Mouse (Mus musculus): ENCODE results near the gene Dok1. TPM values are rescaled to one million over a fixed set of nuclear protein-coding genes. Genes with fewer than 3 reads are reported as not detected.

The Dok1 gene
- total RNA-seq, 2 experiments from 2014 or later, result 25.0 to 46.1 TPM

DNA sequence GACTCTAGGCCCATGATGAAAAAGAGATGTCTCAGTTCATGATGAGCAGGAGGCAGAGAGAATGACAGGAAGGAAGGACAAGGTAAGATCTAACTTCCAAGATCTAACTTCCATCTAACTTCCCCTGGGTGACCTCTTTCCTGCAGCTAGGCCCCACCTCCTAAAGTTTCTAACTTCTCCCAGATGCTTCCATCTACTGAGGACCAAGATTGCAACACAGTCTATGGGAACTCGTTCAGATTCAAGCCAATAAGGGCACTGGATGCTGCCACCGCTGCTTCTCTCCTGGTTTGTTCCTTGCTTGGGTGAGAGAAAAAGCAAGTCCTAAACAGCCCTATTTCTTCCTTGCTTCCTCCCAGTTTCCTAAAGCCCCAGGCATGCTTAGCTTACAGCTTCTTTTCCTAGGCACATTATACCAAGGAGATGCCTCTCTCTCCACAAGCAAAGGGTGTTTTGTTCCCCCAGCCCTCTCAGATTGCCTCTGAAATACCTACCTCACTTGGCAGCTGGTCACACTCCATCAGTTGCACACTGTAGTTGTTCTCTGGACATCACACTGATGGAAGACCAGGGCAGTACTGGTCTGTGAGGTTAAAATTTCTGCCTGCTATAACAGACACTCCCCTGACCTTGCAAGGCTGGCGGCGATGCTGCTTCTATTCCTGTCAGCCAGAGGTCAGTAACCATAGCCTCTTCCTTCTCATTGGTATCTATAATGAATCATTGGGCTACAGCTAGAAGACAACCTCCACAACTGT is 12.3 kb downstream of the Dok1 start:
- ATAC-seq (replicated peaks; ENCODE audit: low FRiP score, low TSS enrichment, poor library complexity, severe bottlenecking), result no peak

DNA sequence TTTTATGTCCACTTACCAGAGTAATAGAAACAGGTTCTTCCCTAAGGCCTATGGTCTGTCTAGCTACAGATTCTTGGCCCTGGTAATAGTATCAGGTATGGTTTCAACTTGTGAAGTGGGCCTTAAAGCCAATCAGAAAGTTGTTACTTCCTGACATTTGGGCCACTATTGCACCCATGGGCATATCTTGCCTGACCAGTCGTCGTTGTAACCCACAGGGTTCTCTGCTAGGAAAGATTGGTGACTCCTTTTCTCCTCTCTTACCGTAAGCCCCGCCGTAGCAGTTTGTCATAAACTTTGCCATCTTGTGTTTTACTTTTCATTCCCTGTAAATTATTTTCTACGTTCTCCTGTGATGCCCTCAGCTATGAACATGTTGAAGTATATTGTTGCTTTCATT is 13.2 kb downstream of the Dok1 start:
- ATAC-seq (replicated peaks; ENCODE audit: low FRiP score, low TSS enrichment, poor library complexity, severe bottlenecking), result peak; percentile 72

DNA sequence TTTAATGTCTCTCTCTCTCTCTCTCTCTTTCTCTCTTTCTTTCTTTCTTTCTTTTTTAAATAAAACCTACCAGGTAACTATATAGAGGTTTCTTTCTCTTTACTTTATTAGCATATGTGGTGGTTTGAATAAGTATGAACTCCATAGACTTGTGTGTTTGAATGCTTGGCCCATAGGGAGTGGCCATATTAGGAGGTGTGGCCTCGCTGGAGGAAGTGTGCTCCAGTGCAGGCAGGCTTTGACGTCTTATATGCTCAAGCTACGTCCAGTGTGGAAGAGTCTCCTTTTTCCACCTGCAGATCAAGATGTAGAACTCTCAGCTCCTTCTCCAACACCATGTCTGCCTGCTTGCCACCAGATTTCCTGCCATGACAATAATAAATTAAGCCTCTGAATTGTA is 14.2 kb downstream of the Dok1 start:
- ATAC-seq (replicated peaks; ENCODE audit: low FRiP score, low TSS enrichment, poor library complexity, severe bottlenecking), result no peak

DNA sequence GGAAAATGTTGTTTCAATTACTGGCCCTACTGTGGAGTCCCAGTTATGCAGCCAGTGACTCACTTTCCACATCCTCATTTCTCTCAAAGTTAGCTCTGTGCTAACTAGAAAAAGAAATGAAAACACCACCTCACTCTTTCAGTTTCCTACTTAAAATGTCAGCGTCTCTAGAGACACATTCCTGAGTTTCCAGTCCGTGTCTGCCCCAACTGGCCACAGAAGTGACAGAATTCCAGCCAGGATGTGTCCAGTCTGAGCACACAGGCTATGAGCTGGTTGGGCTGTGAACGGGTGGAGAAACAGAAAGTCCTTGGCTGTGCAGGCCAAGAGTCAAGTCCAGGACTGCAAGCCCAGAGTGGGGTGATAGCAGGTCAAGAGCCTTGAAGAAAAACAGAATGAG is 16.1 kb downstream of the Dok1 start:
- no peak for ATAC-seq (replicated peaks; ENCODE audit: low FRiP score, low TSS enrichment, poor library complexity, severe bottlenecking)

DNA sequence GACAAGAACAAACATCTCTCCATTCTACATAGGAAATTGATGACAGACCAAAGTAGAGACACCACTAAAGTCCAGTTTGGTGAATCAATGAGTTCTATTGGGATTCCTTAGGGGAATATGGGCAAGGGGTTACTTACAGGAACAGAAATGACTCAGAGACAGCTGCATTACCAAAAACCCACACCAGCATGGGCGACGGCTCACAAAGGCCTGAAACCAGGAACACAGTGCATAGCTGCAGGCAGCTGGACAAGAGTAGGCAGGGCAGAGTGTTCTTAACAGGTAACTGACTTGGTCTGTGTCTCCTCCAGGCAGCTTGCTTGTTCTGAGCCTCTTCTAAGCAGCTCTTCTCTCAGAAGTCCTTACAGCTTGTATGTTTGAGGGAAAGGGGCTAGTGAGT is 17.5 kb downstream of the Dok1 start:
- ATAC-seq (replicated peaks; ENCODE audit: low FRiP score, low TSS enrichment, poor library complexity, severe bottlenecking), result no peak

DNA sequence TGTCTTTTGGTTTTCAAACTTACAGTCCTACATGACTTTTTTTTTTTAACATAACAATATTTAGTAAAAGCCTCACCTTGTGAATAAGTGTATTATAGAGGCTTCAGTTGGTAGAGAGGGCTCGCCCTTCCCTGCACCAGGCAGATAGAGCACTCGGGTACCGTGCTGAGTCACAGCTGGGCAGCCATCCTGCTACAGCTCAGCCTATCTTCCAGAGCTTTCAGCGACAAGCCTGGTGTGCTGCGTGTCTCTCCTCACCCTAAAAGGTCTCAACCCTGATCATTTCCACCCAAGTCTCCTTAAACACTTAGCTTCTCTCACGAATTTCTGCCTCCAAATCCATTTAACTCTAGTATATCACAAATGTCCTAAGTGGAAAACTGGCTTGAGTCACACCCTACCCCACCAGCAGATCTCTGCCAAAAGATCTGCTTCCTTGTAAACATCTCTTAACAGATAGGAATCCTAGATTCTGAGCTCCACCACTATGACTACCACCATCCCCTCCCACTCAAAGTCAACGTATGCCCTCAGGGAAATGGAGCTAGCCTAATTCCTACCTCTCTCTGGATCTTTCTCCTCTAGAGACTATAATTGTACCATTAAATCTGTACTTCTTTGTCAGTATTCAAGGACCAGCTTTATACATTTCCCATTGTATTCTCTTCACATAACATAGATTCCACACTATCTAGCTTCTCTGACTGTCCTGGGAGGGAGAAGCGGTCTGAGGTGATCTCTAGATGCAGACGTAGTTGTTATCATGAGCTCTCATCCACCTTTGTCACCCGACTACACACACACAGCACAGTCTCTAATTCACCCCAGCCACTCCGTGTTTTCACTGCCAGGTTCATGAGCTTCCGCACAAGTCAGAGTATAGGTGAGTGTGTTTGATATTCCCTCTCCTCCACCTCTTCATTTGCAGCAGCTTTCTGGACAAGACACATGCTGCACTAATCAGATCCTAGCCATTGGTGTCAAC is 18.5 kb downstream of the Dok1 start:
- peak; percentile 89 for ATAC-seq (replicated peaks; ENCODE audit: low FRiP score, low TSS enrichment, poor library complexity, severe bottlenecking)

DNA sequence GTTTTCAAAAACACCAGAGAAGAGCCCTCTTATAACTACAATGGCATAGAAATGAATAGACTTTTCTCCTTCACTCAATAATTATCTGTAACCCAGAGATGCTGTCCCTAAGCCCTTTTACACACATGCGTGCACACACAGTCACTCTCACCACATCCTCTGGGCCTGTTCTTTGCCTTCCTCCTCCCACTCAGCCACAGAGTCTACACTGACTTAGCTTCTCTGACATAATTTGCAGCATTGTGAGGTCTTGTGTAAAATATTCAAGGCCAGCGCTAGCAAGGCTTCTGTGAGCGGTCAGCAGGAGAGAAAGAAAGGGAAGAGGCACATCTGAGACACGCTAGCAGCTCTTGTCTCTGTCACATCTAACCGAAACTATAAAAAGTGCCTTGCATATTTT is 19.8 kb downstream of the Dok1 start:
- ATAC-seq (replicated peaks; ENCODE audit: low FRiP score, low TSS enrichment, poor library complexity, severe bottlenecking), result no peak

DNA sequence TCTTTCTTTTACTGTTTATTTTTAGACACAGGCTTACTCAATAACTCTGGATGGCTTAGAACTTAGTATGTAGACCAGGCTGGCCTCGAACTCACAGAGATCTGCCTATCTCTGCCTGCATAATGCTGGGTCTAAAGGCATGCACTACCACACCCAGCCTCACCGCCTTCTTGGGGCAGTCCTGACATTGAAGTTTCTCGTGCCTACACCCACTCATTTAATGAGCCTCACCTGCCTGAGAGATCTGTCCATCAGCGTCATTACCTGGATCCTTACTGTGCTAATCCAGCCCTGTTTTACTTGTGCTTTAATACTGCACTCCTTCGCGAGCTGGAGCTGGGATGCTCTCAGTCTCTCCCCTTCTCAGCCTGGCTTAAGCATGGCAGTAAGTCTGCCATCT is 21.5 kb downstream of the Dok1 start:
- ATAC-seq (replicated peaks; ENCODE audit: low FRiP score, low TSS enrichment, poor library complexity, severe bottlenecking), result no peak

DNA sequence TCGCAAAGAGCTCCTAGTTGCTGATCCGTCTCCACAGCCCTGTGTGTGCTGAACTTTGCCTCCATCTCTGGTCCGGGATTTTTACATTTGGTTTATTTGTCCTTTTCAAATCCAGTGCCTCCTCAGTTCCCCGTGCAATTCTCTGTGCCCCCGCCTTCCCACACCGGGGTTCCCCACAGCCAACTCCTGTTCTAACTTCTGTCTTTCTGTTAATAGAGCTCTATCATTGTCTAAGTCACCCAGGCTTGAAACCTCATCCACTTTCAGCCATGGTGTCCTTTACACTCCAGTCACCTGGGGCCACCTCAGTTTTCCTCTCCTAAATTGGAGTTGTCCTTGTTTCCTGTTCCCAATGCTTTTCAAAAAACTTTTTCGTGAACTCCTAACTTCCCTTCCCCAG is 22.0 kb downstream of the Dok1 start:
- no peak for ATAC-seq (replicated peaks; ENCODE audit: low FRiP score, low TSS enrichment, poor library complexity, severe bottlenecking)

DNA sequence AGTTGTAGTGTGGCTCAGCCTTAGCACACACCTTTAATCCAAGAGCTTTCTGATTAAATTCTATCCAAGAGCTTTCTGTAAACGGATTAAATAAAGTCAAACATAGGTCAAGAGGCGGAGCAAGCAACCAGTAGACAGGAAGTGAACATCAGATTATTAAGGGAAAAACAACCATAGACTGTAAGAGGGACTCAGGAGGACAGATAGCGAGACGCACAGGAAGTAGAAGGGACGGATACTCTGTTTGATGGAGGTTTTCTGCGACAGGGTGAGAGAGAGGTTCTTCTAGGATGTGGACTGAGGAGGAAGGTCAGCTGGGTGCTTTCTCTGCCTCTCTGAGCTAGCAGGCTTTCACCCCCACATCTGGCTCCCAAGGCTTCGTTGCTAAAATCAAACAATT is 23.3 kb downstream of the Dok1 start:
- peak; percentile 52; the same call in 1 of the 2 replicates for ATAC-seq (replicated peaks; ENCODE audit: low FRiP score, low TSS enrichment, poor library complexity, severe bottlenecking)

DNA sequence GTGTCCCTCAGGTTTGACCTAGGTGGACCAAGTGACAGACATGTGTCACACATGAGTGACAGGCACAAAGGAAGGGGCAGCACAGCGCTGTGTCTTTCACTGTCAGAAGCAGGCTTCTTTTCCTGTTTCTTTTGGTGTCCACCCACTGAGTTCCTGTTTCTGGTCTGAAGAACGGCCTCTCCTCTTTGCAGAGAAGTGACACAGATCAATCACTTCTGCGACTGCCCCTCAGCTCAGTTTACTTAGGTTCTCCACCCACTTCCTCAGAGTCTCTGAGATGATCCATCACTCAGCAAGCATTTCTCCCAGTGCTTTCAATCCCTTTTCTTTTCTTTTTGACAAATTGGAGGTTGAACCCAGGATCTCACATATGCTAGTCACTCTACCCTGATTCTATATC is 24.6 kb downstream of the Dok1 start:
- ATAC-seq (replicated peaks; ENCODE audit: low FRiP score, low TSS enrichment, poor library complexity, severe bottlenecking), result no peak

DNA sequence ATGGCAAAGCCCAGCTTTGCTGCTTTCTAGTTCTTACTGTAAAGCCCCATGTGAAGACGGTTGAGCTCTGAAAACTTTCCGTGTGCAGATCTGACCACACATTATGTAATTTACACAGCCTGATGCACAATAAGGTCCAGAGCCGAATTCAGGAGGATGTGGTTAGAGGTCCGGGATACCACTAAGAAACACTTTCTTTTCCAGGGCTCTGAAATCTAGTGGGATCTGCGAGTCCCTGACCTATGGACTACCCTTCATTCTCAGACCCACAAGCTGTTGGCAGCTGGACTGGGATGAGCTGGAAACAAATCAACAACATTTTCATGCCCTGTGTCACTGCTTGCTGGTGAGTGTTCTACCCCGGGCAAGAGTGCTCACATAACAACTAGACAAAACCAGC is 27.2 kb downstream of the Dok1 start:
- ATAC-seq (replicated peaks; ENCODE audit: low FRiP score, low TSS enrichment, poor library complexity, severe bottlenecking), result no peak

DNA sequence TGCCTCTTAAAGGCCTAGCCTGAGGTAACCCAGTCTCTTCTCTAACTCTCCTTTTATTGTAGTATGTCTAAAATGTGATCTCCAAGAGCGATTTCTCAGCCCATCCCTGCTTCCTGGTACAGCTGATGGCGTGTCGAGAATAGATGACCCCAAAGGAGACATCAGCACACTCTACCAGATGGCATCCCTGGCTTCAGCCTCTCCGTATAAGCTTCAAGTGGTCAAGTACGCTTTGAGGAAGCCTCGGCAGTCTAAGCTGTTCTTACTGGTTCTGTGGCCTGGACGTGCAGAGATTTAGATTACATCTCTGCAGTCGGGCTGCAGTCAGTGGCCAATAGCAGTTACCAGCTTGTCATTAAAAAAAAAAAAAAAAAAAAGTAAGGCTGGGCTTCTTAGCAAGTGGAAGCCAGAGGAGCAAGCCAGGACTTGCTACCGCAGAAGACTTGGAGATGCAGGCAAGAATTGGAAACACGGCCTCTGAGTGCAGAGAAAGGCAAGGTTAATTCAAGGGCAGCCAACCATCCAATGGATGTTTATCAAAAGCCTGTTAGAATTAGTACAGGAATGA is 27.7 kb downstream of the Dok1 start:
- ATAC-seq (replicated peaks; ENCODE audit: low FRiP score, low TSS enrichment, poor library complexity, severe bottlenecking), result no peak

DNA sequence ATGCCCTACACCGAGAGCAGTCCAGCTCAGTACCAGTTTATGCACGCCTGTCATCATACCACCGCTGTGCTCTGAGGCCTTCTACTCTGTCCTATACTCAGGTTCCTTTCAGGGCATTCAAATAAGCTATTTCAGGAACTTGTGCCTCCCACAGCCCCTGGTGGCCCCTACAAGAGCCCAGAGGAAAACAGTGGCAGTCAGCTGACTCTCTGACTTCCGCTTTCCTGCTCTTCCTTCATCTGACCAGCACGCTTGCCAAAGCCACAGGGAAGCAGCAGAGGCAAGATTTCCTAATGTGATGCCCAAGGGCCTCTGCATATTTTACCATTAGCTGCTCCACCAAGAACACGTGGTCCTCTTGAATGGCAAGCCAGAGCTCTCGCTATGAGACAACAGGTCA is 28.4 kb downstream of the Dok1 start:
- no peak for ATAC-seq (replicated peaks; ENCODE audit: low FRiP score, low TSS enrichment, poor library complexity, severe bottlenecking)

DNA sequence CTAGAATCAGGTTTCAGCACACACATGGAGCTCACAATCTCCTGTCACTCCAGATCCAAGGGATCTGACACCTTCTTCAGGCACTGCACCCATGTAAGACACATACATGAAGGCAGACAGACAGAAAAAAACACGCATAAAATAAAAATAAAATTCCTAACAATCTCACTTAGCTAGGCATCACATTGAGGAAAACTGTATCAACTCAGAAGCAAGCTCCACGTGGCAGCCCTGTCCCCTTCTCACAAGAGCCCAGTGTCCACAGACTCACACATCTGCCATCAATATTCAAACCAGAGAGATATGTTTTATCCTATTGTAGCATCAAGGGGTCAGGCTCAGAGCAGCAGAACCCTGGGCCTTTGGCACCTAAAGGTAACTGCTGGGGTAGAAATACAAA is 29.0 kb downstream of the Dok1 start:
- no peak for ATAC-seq (replicated peaks; ENCODE audit: low FRiP score, low TSS enrichment, poor library complexity, severe bottlenecking)

DNA sequence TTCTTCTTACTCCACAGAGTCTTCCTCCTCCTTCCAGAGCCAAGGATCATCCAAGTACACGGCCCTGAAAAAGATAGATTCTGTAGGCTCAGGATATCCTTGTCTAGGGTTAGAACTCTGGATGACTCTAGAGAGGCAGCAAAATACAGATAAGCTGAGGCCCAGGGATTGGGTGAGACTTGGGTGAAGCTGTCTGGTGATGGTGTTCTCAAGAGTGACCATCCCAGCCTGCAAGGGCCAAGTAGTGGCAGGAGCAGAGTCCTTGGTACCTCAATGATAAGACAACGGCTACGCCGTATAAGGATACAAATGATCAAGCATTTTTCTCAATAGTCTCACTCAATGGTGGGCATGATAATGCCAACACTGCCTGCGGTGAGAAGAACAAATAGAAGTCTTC is 29.4 kb downstream of the Dok1 start:
- ATAC-seq (replicated peaks; ENCODE audit: low FRiP score, low TSS enrichment, poor library complexity, severe bottlenecking), result peak; percentile 37; the same call in 1 of the 2 replicates

DNA sequence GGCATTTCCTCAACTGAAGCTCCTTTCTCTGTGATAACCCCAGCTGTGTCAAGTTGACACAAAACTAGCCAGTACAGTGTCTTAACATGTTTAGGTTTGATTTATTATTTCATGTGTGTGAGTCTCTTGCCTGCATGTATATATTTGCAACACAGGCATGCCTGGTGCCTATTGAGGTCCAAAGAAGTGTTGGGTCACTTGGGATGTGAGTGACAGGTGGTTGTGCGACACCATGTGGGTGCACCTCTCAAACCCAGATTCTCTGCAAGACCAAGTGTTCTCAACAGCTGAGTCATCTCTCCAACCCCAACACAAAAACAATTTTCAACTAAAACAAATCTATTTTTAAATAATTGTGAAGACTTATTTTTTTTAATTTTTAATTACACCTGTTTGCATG is 30.2 kb downstream of the Dok1 start:
- ATAC-seq (replicated peaks; ENCODE audit: low FRiP score, low TSS enrichment, poor library complexity, severe bottlenecking), result no peak

DNA sequence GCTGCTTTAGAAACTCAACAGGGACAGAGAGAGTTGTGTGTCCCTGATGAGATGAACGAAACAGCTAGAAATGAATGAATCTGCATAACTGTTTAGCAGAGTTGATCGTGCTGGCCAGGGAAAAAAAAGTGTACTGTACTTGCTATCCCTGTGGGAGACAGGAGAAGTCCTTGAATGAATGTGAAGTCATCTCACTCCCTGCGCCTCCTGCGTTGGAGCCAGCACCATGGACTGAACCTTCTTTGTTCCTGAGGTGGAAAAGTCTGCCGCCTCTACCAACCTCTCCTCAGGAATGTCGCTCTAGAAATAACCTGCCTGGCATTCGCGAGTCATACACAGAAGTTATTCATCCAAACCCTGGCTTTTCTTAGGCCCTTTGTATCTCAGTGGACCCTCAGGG is 33.3 kb downstream of the Dok1 start:
- no peak for ATAC-seq (replicated peaks; ENCODE audit: low FRiP score, low TSS enrichment, poor library complexity, severe bottlenecking)

DNA sequence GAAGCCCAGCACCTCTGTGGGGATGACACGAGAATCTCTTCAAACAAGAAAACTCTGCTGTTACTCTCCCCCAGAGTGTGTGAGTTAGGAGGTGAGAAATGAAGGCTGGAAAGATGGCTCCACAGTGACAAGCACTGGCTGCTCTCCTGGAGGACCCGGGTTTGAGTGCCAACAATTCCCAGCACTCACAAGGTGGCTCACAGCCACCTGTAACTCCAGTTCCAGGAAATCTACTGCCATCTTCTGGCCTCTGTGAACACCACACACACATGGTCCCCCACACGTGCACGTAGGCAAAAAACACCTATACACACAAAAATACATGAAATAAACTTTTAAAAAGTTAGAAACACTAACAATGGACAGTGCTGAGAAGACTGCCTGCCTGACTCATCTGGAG is 34.9 kb downstream of the Dok1 start:
- no peak for ATAC-seq (replicated peaks; ENCODE audit: low FRiP score, low TSS enrichment, poor library complexity, severe bottlenecking)

DNA sequence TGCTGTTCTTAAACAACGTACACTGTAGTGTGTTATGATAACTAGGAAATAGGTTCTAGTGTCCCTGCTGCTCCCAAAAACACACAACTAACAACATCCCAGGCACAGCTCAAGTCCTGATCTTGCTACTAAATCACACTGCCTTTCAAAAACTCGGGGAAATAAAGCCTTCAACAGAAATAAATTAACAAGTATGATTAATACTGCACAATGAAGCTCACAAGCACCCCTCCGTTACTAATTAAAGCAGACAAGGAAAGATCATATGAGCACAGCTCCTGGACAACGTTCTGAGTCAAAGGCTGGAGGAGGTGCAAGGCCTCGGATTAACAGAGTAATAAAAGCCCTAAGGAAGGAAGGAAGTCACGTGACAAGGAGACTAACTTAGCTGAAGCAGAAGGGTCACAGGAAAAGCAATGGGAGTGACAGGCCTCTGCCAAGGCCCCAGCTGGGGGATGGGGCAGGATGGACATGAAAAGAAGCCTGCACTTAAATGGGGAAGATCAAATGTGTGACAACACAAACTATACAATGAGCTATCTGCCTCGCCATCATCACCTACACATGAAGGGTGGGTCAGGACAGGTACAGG is 35.7 kb downstream of the Dok1 start:
- no peak for ATAC-seq (replicated peaks; ENCODE audit: low FRiP score, low TSS enrichment, poor library complexity, severe bottlenecking)
